10 mouse cellular contexts compared by ENCODE assay signal in the genomic region with DNA sequence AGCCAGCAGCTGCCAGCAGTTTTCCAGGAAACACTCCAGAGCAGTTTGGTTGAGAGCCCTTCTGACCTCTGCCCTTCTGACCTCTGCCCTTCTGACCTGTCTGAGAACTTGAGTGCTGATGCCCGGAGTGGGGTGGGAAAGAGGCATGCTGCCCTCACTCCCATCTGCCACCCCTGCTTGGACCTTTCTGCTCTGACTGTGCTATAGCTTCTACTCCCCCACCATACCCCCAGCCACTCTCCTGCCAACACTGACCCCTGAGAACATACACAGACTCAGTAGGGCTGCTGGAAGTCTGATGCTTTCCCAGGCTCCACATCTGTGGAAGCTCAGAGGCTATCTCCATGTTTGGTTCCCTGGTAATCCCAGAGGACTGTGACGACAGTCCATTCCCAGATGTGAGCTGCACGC.
DNase-seq lines count a peak whose midpoint lies in the region; ATAC-seq lines count a peak whose summit lies in the region.
"Had no signal": no experiment of that assay in that cellular context is flagged by ENCODE, and none has a peak within 500 bp of the region (broad histone marks: within the 10 kb centered on the region; RNA-seq: fewer than 3 reads in every experiment).

No protein-coding gene starts in this region.

- no peaks in the 10 kb centered on the region for H3K9me3 ChIP-seq in heart, embryonic 14.5 days (ENCODE audit: control insufficient read depth, low read length)
- H3K9me3 ChIP-seq in limb, embryonic 10.5 days (replicated peaks), result no peaks in the 10 kb centered on the region

- peak; percentile 38; the same call in 1 of the 2 replicates for ATAC-seq in heart, embryonic 14.5 days (ENCODE audit: insufficient number of reproducible peaks, insufficient read depth, low FRiP score, low read depth)

- no peak overlapping the region for H3K9ac ChIP-seq in heart, embryonic 14.5 days (ENCODE audit: low read length)

- peak; percentile 46 for DNase-seq in gastrocnemius, postnatal 14 days
- no peak for DNase-seq in gastrocnemius, adult 8-10 months (ENCODE audit: low spot score in 2 of 2)
- peak; percentile 17 for DNase-seq in 3T3-L1 (ENCODE audit: low read depth, low spot score)
- peak; percentile 39 for DNase-seq in limb, embryonic 10.5 days (ENCODE audit: low spot score)
- no peak for DNase-seq in c-Kit-positive CD71-positive TER-119-positive erythroid progenitor cells, embryonic 14.5 days (ENCODE audit: low spot score)
- no peak for DNase-seq in layer of hippocampus, adult 11-12 months (ENCODE audit: low spot score)
- no peak for DNase-seq in ovary, postnatal 36 days (ENCODE audit: low spot score)
- DNase-seq: cerebellum, adult 18-20 months had no signal

- H3K4me1 ChIP-seq in heart, embryonic 14.5 days (ENCODE audit: control insufficient read depth in 2 of 2, insufficient read depth in 2 of 2, low read length in 2 of 2), result peaks cover 0 to 12% of the 10 kb centered on the region in 2 experiments; a peak in 3 of 4 replicates
- H3K4me1 ChIP-seq in limb, embryonic 10.5 days, result peaks cover 21% of the 10 kb centered on the region

- no peak overlapping the region for H3K27ac ChIP-seq in heart, embryonic 14.5 days (replicated peaks in 1 of 2; ENCODE audit: control insufficient read depth in 1 of 2, insufficient read depth in 1 of 2, low read depth in 2 of 2, low read length in 2 of 2)
- no peak overlapping the region for H3K27ac ChIP-seq in limb, embryonic 10.5 days
- H3K27ac ChIP-seq: macrophage had no signal

- intact Hi-C loops in gastrocnemius, postnatal 14 days (cut with DNase I; ENCODE audit: low total_unique reads), result no loop called here

- no peaks in the 10 kb centered on the region for H3K36me3 ChIP-seq in heart, embryonic 14.5 days (ENCODE audit: control insufficient read depth, insufficient read depth, low read length)
- no peaks in the 10 kb centered on the region for H3K36me3 ChIP-seq in limb, embryonic 10.5 days

- no peak overlapping the region for H3K4me3 ChIP-seq in heart, embryonic 14.5 days (ENCODE audit: control insufficient read depth in 1 of 2, insufficient read depth in 1 of 2, low read depth in 1 of 2, low read length in 2 of 2)
- H3K4me3 ChIP-seq in limb, embryonic 10.5 days, result no peak overlapping the region

- no peaks in the 10 kb centered on the region for H3K27me3 ChIP-seq in heart, embryonic 14.5 days (ENCODE audit: control insufficient read depth, insufficient read depth, low read length)
- H3K27me3 ChIP-seq in limb, embryonic 10.5 days (ENCODE audit: low read depth, poor library complexity, severe bottlenecking), result no peaks in the 10 kb centered on the region

- WGBS in heart, embryonic 14.5 days, result 12% methylated on average over 3 of the region's 3 CpGs
- 10% methylated on average over 3 of the region's 3 CpGs for WGBS in limb, embryonic 10.5 days

- H3K4me2 ChIP-seq in heart, embryonic 14.5 days (ENCODE audit: low read length), result no peak overlapping the region

Comparison
In these comparisons a context has a peak if more than half of its experiments do, and no peak if none do; other contexts are left out.
1. DNase-seq: peak in gastrocnemius, postnatal 14 days (single experiment), 3T3-L1 (single experiment) and limb, embryonic 10.5 days (single experiment); none in gastrocnemius, adult 8-10 months (0 of 2), c-Kit-positive CD71-positive TER-119-positive erythroid progenitor cells, embryonic 14.5 days (single experiment), layer of hippocampus, adult 11-12 months (single experiment) and ovary, postnatal 36 days (single experiment).